Mouse (Mus musculus) hindbrain, embryonic 12.5 days (tissue): ENCODE data around the gene Cdh15. TPM values are rescaled to one million over a fixed set of nuclear protein-coding genes. Genes with fewer than 3 reads are reported as not detected.

Source experiments
- polyA plus RNA-seq: library from polyadenylated mRNA; unstranded; fragments of >200 nt; fragmentation: Nextera tagmentation; extraction: Ambion mirVana; gene quantifications from 2 replicates; pipeline ENCODE4 v1.2.1, GENCODE M21; 2016

Gene Cdh15
- polyA plus RNA-seq, 1 experiment from 2014 or later: 1.9 TPM

Other genes with a start within 250 kb of the Cdh15 start
- gene Galns, start 236.5 kb upstream of the Cdh15 start, polyA plus RNA-seq: 6.3 and 6.9 TPM in 2 replicates
- gene Trappc2l, start 236.3 kb upstream of the Cdh15 start, polyA plus RNA-seq: 48.2 and 52.6 TPM in 2 replicates
- gene Pabpn1l, start 225.2 kb upstream of the Cdh15 start, polyA plus RNA-seq: not detected in 2 replicates
- 17.1 and 17.3 TPM in 2 replicates for gene Cbfa2t3, start 148.9 kb upstream of the Cdh15 start, polyA plus RNA-seq
- 15.1 and 17.6 TPM in 2 replicates for gene Acsf3, start 72.5 kb upstream of the Cdh15 start, polyA plus RNA-seq
- gene Ankrd11, start 194.3 kb downstream of the Cdh15 start, polyA plus RNA-seq: 87.0 and 90.1 TPM in 2 replicates
- gene Spg7, start 215.0 kb downstream of the Cdh15 start, polyA plus RNA-seq: 62.6 and 63.9 TPM in 2 replicates